22 mouse cellular contexts compared by ENCODE assay signal in the genomic region with DNA sequence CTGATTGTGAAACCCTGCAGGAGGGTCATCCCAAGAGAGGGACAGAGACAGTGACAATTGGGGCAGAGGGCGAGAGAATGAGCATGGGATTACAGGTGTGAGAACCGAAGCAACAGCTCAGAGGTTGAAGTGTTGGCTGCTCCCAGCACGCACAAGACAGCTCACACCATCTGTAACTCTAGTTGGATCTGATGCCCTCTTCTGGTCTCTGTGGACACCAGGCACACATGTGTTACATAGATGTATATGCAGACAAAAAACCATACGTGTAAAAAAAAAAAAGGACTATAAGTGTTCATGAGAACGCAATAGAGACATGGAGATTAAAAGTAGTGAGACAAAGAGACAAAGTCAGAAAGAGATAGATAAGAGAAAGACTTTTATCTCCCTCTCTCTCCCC. TPM values are rescaled to one million over a fixed set of nuclear protein-coding genes. Genes with fewer than 3 reads are reported as not detected.
DNase-seq lines count a peak whose midpoint lies in the region; ATAC-seq and TF ChIP-seq lines count a peak whose summit lies in the region.
"Had no signal": no experiment of that assay in that cellular context is flagged by ENCODE, and none has a peak within 500 bp of the region (broad histone marks: within the 10 kb centered on the region; RNA-seq: fewer than 3 reads in every experiment).

No protein-coding gene starts in this region.

- H3K4me1 ChIP-seq in hindbrain, postnatal 0 days (ENCODE audit: insufficient read depth, low read length): peaks cover 18% of the 10 kb centered on the region
- H3K4me1 ChIP-seq in hindbrain, embryonic 16.5 days (ENCODE audit: control insufficient read depth, insufficient read depth, low read depth, low read length): peaks cover 30% of the 10 kb centered on the region
- no peaks in the 10 kb centered on the region for H3K4me1 ChIP-seq in lung, adult 2 months (ENCODE audit: control insufficient read depth, insufficient read depth, low read length)
- H3K4me1 ChIP-seq: intestine, embryonic 15.5 days had no signal

- DNase-seq in hindbrain, postnatal 0 days (ENCODE audit: low spot score): peak; percentile 39
- no peak for DNase-seq in lung, adult 2 months
- no peak for DNase-seq in lung, adult 18-20 months
- DNase-seq in brain, adult 2 months (ENCODE audit: low read depth, low spot score): peak; percentile 44
- DNase-seq in brain, embryonic 14.5 days (ENCODE audit: low read depth): peak; percentile 45
- no peak for DNase-seq in adrenal gland, adult 18-20 months (ENCODE audit: low spot score in 2 of 2)
- DNase-seq: adrenal gland, adult 8-10 months; cerebellum, adult 8-10 months; gastrocnemius, postnatal 25 days; heart, adult 18-20 months; liver, postnatal 0 days; spleen, adult 18-20 months; thymus, postnatal 25 days had no signal

- no peak overlapping the region for H3K4me3 ChIP-seq in hindbrain, postnatal 0 days (ENCODE audit: low read length)
- H3K4me3 ChIP-seq in hindbrain, embryonic 16.5 days (ENCODE audit: low read length): no peak overlapping the region
- H3K4me3 ChIP-seq in lung, adult 2 months (replicated peaks; ENCODE audit: extremely low read depth, low read depth, low read length): no peak overlapping the region
- H3K4me3 ChIP-seq: embryonic facial prominence, embryonic 15.5 days; forebrain, embryonic 15.5 days; intestine, embryonic 15.5 days; kidney, embryonic 15.5 days; limb, embryonic 12.5 days had no signal

- peak; percentile 45 for TF ChIP-seq CTCF in hindbrain, postnatal 0 days (IDR thresholded peaks at IDR 0.05; ENCODE audit: low read depth)
- 0 out of 2 replicates have a peak, but pooled peaks have one; percentile 12 for TF ChIP-seq CTCF in lung, adult 2 months (IDR thresholded peaks at IDR 0.05; ENCODE audit: insufficient read depth, low read length)
- peak; percentile 6; the same call in 1 of the 2 replicates for TF ChIP-seq CTCF in brain, embryonic 14.5 days (IDR thresholded peaks at IDR 0.05; ENCODE audit: borderline replicate concordance, extremely low read depth, insufficient read depth, insufficient read length)

- H3K27me3 ChIP-seq in hindbrain, postnatal 0 days (ENCODE audit: insufficient read depth, low read length): no peaks in the 10 kb centered on the region
- no peaks in the 10 kb centered on the region; the same call in 1 of the 2 replicates for H3K27me3 ChIP-seq in hindbrain, embryonic 16.5 days (replicated peaks; ENCODE audit: control insufficient read depth, insufficient read depth, low read length)
- H3K27me3 ChIP-seq: intestine, embryonic 15.5 days had no signal

- WGBS in hindbrain, postnatal 0 days: 46% methylated on average over 5 of the region's 5 CpGs
- WGBS in hindbrain, embryonic 16.5 days: 50% methylated on average over 5 of the region's 5 CpGs
- 36% methylated on average over 5 of the region's 5 CpGs for WGBS in lung, adult 2 months

- no peak overlapping the region for H3K4me2 ChIP-seq in hindbrain, postnatal 0 days (ENCODE audit: low read depth, low read length)
- no peak overlapping the region for H3K4me2 ChIP-seq in hindbrain, embryonic 16.5 days (ENCODE audit: low read length)
- H3K4me2 ChIP-seq: embryonic facial prominence, embryonic 15.5 days; forebrain, embryonic 15.5 days; hindbrain, embryonic 14.5 days; intestine, embryonic 15.5 days; kidney, embryonic 15.5 days; limb, embryonic 12.5 days; liver, embryonic 11.5 days had no signal

- no peak overlapping the region for H3K27ac ChIP-seq in hindbrain, postnatal 0 days
- no peak overlapping the region for H3K27ac ChIP-seq in hindbrain, embryonic 16.5 days (ENCODE audit: low read depth, low read length)
- H3K27ac ChIP-seq: embryonic facial prominence, embryonic 15.5 days; forebrain, embryonic 15.5 days; hindbrain, embryonic 14.5 days; intestine, embryonic 15.5 days; kidney, embryonic 15.5 days; limb, embryonic 12.5 days; macrophage had no signal

- ATAC-seq in hindbrain, postnatal 0 days: no peak
- ATAC-seq in hindbrain, embryonic 16.5 days: no peak
- ATAC-seq: forebrain, embryonic 15.5 days; intestine, embryonic 15.5 days; liver, postnatal 0 days had no signal

- no peaks in the 10 kb centered on the region for H3K9me3 ChIP-seq in hindbrain, postnatal 0 days (ENCODE audit: low read length)
- no peaks in the 10 kb centered on the region for H3K9me3 ChIP-seq in hindbrain, embryonic 16.5 days (ENCODE audit: control insufficient read depth, low read length)
- H3K9me3 ChIP-seq: embryonic facial prominence, embryonic 15.5 days; forebrain, embryonic 15.5 days; intestine, embryonic 15.5 days; kidney, embryonic 15.5 days; limb, embryonic 12.5 days had no signal

- H3K9ac ChIP-seq in hindbrain, postnatal 0 days (replicated peaks; ENCODE audit: low read length): no peak overlapping the region
- H3K9ac ChIP-seq in hindbrain, embryonic 16.5 days (ENCODE audit: low read depth, low read length): no peak overlapping the region
- H3K9ac ChIP-seq: embryonic facial prominence, embryonic 15.5 days; forebrain, embryonic 15.5 days; hindbrain, embryonic 14.5 days; intestine, embryonic 15.5 days; kidney, embryonic 15.5 days; limb, embryonic 12.5 days; liver, postnatal 0 days had no signal

- TF ChIP-seq POLR2A in lung, adult 2 months (IDR thresholded peaks at IDR 0.05; ENCODE audit: borderline replicate concordance, extremely low read depth, low read depth, low read length): no peak
- no peak for TF ChIP-seq POLR2A in brain, embryonic 14.5 days (IDR thresholded peaks at IDR 0.05; ENCODE audit: borderline replicate concordance, extremely low read depth, insufficient read depth, insufficient read length, poor library complexity, severe bottlenecking)

- no peaks in the 10 kb centered on the region for H3K36me3 ChIP-seq in hindbrain, postnatal 0 days (ENCODE audit: insufficient read depth, low read length)
- H3K36me3 ChIP-seq in hindbrain, embryonic 16.5 days (ENCODE audit: control insufficient read depth, insufficient read depth, low read length): no peaks in the 10 kb centered on the region
- H3K36me3 ChIP-seq: embryonic facial prominence, embryonic 15.5 days; forebrain, embryonic 15.5 days; intestine, embryonic 15.5 days; kidney, embryonic 15.5 days; limb, embryonic 12.5 days had no signal

RNA-seq across cellular contexts. Expression of a gene that starts 44.1 kb away (rescaled TPM):
- total RNA-seq in hindbrain, postnatal 0 days (2014; rRNA removed): 42.8 and 71.4 TPM in 2 replicates
- polyA plus RNA-seq in hindbrain, postnatal 0 days (2015; fragmentation: Nextera tagmentation; extraction: Ambion mirVana): 40.8 and 43.1 TPM in 2 replicates
- 27.2 and 27.4 TPM in 2 replicates for polyA plus RNA-seq in hindbrain, embryonic 16.5 days (2015; fragmentation: Nextera tagmentation; extraction: Ambion mirVana)
- 258 and 317 TPM in 2 replicates for polyA plus RNA-seq in lung, adult 2 months (2012; rRNA removed)
- 22.6 and 26.5 TPM in 2 replicates for polyA plus RNA-seq in brain, embryonic 14.5 days (2012; rRNA removed)
- total RNA-seq in adrenal gland, adult 18-20 months (2021): 10 to 100 TPM; 25.1 to 54.6 TPM

Comparison
In these comparisons a context has a peak if more than half of its experiments do, and no peak if none do; other contexts are left out.
1. DNase-seq: peak in hindbrain, postnatal 0 days (single experiment), brain, adult 2 months (single experiment) and brain, embryonic 14.5 days (single experiment); none in lung, adult 2 months (single experiment), lung, adult 18-20 months (0 of 2) and adrenal gland, adult 18-20 months (0 of 2).
2. Peak in every context shown above with its lines, with median percentiles within 50 percentile points of each other: CTCF ChIP-seq.